Mouse (Mus musculus) urinary bladder, postnatal 14 days (tissue): ENCODE data around the gene Ywhab.

Experiments
- DNase-seq: peaks from one replicate; pipeline ENCODE4 v3.0.0; 2021; ENCODE audit warnings: low spot score

The Ywhab gene

DNA sequence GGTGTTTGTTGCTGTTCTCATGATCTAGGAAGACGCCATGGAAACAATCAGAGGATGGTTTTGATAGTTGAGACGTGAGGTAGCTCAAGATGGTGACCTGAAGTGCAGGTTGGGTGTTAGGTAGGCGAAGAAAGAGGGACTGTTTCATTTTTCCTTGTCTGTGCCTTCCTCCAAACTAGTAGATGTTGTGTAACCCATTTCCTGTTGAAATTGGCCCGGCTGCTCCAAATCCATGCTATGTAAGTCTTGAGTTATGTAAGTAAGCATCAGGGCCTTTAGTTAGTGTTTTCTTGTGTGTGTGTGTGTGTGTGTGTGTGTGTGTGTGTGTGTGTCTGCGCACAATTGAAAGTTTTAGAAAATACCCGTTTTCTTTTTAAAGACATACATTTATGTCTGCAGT lies 14.5 kb downstream of the Ywhab start:
- DNase-seq: no peak

- DNase-seq: no peak
Observed at GRCm38 (mm10) chr2:164010496-164010895, 15.7 kb downstream of the Ywhab start.

- DNase-seq: no peak
Observed at GRCm38 (mm10) chr2:164010944-164011343, 16.2 kb downstream of the Ywhab start.

DNA sequence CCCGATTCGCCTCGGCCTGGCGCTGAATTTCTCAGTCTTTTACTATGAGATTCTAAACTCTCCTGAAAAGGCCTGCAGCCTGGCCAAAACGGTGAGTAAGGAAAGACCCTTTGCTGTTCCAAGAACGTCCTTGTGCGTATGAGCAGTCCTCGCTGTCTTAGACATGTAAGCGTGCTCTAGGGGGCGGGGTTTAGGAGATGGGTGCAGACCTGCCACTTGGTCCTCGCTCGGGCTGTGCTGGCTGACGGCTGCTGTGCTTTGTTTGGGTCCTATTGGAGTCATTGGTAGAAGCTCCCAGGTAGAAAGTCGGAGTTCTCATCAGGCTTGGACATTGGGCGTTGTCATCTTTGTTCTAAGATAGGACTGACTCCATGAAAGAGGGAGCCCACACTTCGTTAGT lies 20.5 kb downstream of the Ywhab start:
- no peak for DNase-seq

DNA sequence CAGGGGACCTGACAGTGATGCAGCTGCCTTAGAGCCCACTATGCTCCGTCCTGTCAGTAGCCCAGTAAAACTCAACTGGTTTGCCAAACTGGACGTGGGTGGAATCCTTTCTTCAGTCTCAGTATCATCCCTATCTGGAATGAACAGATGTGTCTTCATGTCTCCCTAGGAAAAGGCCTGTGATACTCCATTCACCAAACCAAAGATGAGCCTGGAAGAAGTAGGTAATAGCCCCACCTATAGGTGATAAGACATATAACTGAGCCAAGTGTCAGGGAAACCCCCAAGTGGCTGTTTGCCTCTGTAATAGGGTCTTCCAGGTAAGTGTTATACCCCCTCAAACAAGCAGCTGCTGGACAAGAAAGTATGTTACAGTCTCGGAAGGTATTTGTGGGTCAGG lies 24.1 kb downstream of the Ywhab start:
- DNase-seq: no peak

DNA sequence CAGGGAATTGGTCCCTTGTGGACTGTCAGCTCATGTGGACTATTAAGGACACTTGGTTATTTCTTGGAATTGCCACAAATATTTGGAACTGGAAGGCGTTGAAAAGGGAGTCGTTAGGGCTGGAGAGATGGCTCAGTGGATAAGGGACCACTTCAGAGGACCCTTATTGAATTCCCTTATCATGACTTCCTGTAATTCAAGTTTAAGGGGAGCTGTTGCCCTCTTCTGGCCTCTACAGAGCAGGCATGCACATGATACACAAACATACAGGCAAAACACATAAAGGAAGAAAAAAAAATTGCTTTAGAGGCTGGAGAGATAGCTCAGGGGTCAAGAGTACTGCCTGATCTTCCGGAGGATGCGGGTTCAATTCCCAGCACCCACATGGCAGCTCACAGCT lies 25.2 kb downstream of the Ywhab start:
- DNase-seq: no peak

DNA sequence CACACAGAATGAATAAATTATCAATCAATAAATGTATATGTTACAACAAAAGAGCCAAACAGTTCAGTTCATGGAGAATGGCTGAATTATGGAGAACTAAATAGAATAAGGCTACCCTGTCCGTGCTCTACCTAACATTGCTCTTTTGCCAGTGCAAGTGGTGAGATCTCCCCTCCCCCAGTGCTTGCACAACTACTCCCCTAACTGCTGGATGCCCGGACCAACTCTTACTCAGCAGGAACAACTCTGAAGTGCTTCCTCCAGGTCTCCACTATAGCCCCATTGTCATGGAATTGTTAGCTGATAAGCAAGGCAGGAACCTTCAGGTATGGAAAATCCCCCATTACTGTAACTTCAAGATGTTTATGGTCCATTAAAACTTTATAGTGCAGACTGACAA lies 27.3 kb downstream of the Ywhab start:
- no peak for DNase-seq

DNA sequence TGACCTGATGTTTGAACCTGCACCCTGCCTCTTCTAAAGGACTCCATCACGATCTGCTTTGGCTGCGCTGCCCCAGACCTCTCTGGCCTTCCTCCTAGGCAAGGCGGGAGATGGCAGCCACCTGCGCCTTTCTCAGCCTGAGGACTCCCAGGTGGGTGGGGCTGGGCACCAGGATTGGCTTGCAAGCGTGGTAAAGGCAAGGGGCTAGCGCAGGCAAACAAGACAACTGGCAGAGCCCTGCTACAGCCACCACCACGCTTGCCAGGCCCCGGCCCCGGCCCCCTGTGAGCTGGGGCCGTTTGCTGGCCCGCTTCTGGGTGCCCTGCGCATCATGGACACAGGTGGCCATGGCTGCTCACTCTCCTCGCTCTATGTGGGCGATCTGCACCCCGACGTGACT lies 30.4 kb downstream of the Ywhab start, which contains the start of gene Pabpc1l:
TSS of gene Pabpc1l (plus strand) at position 301 of the 400 bp plus-strand sequence.
- no peak for DNase-seq

DNA sequence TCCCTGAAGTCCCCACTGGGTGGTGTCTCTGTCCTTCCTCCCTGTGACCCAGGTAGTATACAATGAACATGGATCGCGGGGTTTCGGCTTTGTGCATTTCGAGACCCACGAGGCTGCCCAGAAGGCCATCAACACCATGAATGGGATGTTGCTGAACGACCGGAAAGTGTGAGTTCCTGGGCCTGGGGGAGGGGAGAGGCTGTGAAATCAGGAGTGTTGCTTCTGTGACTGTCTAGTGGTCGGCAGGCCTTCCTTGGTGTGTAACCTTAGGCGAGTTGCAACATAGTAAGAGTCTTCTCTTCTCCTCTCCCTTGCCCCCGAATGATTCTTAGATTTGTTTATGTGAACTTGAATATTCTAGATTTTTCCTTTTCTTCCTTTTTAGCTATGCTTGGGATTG lies 36.4 kb downstream of the Ywhab start:
- no peak for DNase-seq

GRCm38 (mm10) chr2:164032973-164033372 lies 38.2 kb downstream of the Ywhab start:
- DNase-seq: no peak

DNA sequence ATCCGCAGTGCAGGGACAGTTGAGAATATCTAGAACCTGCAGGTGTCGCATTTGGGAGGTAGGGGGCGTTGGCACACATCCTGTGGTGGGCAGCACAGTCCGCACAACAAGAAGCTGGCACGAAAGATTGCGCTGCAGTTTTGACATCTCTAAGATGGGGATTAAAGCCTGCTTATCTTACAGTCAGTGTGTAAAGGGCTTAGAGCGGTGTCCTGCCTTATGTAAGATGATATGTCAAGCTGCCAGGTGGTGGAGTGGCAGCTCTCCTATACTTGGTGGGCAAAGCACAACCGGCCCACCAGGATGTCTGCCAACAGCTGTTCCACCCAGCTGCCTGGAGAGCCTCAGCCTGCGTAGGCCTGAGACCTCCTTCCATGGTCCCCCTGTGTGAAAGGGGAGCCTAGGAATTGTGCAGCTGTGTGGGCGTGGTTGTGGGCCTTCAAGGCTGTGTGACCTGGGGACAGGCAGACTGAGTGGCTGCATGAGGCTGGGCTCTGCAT lies 41.8 kb downstream of the Ywhab start:
- no peak for DNase-seq

DNA sequence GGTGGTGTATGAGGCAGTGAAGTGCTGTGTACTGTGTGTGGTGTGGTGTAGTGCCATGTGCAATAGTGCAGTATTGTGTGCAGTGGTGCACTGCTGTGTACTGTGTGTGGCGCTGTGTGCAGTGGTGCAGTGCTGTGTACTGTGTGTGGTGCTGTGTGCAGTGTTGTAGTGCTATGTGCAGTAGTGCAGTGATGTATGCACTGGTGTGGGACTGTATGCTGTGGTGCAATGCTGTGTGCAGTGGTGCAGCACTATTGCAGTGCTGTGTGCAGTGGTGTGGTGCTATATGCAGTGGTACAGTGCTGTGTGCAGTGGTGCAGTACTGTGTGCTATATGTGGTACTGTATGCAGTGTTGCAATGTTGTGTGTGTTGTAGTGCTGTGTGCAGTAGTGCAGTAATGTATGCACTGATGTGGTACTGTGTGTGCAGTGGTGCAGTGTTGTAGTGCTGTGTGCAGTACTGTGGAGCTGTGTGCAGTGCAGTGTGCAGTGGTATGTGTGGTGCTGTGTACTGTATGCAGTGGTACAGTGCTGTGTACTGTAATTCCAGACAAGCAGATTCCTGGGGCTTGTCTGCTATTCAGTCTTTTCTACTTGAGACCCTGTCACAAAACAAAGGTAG lies 43.8 kb downstream of the Ywhab start:
- DNase-seq: no peak

GRCm38 (mm10) chr2:164040949-164041348 lies 46.2 kb downstream of the Ywhab start:
- no peak for DNase-seq

- DNase-seq: no peak
Observed at GRCm38 (mm10) chr2:164041523-164041922, 46.8 kb downstream of the Ywhab start.

GRCm38 (mm10) chr2:164047197-164047690 lies 52.5 kb downstream of the Ywhab start:
- DNase-seq: peak; percentile 41

GRCm38 (mm10) chr2:164053767-164054166 lies 59.0 kb downstream of the Ywhab start:
- DNase-seq: no peak

- DNase-seq: no peak
Observed at GRCm38 (mm10) chr2:164054671-164055070, 59.9 kb downstream of the Ywhab start.

DNA sequence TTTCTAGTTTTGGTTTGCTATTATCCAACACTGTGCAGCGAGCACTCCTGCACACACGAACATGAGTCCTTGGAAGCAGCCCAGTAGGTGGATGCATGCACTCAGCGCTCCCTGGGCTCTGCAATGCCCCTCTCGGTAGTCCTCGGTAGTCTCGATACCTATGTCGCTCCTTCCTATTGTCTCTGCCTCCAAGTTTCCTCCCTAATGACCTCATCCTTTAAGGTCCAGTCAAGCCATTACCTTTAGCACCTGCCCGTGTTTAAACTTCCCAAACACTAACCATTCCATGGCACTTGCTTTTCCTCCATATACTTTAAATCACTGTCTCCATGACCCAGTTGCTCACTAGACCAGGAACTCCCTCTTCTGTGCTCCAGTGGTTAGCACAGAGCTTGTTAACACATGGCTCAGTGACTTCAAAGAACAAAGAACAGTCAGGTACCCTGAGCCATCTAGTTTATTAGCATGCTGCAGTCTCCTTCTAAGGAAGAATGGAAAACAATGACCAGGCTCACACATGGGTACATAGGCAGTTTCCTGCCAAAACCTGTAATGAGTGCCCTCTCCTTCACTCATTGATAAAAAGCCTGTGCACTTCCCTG lies 65.0 kb downstream of the Ywhab start:
- no peak for DNase-seq
